ENCODE assay signal across 9 mouse cellular contexts in the genomic region with DNA sequence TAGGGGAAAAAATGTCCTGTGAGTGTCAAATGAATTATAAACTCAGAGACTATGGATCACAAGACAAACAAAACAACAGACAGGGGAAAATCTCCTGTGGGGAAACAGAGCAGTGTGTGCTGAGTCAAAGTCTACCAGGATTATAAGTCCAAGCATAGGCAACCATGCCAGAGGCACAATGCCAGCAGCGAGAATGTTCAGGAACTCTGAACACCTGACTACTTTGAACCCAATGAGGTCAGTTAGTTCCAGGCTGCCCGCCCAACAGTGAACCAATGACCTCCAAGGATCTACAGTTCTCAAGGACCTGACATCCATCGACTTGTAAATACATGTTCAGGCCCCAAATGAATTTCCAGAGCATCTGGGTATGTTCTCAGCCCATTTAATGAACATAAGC.
"Had no signal": no experiment of that assay in that cellular context is flagged by ENCODE, and none has a peak within 500 bp of the region (broad histone marks: within the 10 kb centered on the region; RNA-seq: fewer than 3 reads in every experiment).

No protein-coding gene starts in this region.

- H3K9ac ChIP-seq: intestine, embryonic 15.5 days; limb, embryonic 13.5 days; liver, embryonic 13.5 days; neural tube, embryonic 12.5 days had no signal

- H3K4me2 ChIP-seq: intestine, embryonic 15.5 days; limb, embryonic 13.5 days; liver, embryonic 13.5 days; neural tube, embryonic 12.5 days had no signal

- H3K36me3 ChIP-seq: intestine, embryonic 15.5 days; limb, embryonic 13.5 days; liver, embryonic 13.5 days; neural tube, embryonic 12.5 days had no signal

- DNase-seq: left cerebral cortex, postnatal 4 days; liver, embryonic 13.5 days; lung, adult 18-20 months; midbrain, embryonic 14.5 days; thymus, postnatal 4 days had no signal

- ATAC-seq: intestine, embryonic 15.5 days had no signal

- H3K27me3 ChIP-seq: intestine, embryonic 15.5 days; limb, embryonic 13.5 days; liver, embryonic 13.5 days; neural tube, embryonic 12.5 days had no signal

- H3K9me3 ChIP-seq: intestine, embryonic 15.5 days; limb, embryonic 13.5 days; liver, embryonic 13.5 days; neural tube, embryonic 12.5 days had no signal

- H3K27ac ChIP-seq: intestine, embryonic 15.5 days; limb, embryonic 13.5 days; liver, embryonic 13.5 days; neural tube, embryonic 12.5 days; stomach, postnatal 0 days had no signal

- H3K4me3 ChIP-seq: intestine, embryonic 15.5 days; limb, embryonic 13.5 days; liver, embryonic 13.5 days; neural tube, embryonic 12.5 days had no signal

- H3K4me1 ChIP-seq: intestine, embryonic 15.5 days; limb, embryonic 13.5 days; liver, embryonic 13.5 days; neural tube, embryonic 12.5 days had no signal
